Mouse (Mus musculus): ENCODE measurements around the gene 0610037L13Rik.

The 0610037L13Rik gene

DNA sequence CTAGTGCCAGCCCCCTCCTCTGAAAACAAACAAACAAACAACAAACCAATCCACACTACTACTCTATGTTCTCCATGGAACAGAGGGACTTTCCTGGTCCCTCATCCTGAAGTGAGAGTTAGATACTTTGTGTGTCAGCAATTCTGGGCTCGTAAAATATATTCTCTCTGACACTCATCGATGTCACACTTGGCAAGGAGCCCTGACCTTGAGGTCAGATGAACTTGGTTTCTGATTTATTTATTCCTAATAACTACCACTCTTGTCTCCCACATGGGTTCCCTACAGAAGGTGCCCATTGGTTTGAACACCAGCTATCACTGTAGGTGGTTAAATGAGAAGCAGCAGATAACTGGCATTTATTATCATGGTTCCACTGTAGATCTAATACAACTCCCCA is 30.7 kb downstream of the 0610037L13Rik start:
- no peak for DNase-seq (ENCODE audit: low spot score)

DNA sequence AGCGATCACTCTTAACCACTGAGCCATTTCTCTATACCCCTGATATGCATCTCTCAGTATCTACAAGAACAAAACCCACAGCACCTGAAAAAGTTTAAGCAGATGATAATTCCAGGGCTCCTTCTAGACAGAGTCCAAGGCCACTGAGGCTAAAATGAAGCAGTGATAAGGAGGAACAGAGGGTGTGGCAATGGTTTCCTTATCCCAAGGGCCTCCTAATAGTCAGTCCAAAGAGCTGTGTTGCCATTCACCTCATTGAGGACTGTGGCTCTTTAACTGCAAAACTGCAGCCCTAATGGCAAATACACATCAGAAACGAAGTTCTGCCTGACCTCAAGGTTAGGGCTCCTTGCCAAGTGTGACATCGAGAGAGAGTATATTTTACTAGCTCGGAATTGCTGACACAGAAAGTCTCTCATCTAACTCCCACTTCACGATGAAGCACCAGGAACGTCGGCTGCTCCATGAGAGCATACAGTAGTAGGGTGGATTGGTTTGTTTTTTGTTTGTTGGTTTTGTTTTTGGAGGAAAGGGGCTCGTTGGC is 31.6 kb downstream of the 0610037L13Rik start:
- DNase-seq (ENCODE audit: low spot score) = no peak

DNA sequence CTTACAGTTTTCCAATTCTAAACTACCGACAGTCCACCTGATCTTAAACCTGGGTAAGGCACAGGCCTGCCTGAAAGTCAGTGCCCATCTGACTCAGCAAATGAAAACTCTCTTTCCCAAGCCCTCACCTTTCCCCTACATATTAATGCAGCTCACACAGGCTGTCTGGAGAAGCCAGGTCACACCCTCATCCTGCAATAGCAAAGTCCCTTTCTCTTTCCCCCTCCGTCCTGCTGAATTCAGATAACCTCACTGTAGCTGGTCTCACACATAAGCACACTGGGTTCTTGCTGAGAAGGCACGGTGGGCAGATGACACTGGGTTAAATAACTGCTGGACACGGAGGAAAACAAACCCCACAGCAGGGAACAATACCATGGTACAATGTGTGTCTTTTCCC is 32.3 kb downstream of the 0610037L13Rik start:
- no peak for DNase-seq (ENCODE audit: low spot score)

DNA sequence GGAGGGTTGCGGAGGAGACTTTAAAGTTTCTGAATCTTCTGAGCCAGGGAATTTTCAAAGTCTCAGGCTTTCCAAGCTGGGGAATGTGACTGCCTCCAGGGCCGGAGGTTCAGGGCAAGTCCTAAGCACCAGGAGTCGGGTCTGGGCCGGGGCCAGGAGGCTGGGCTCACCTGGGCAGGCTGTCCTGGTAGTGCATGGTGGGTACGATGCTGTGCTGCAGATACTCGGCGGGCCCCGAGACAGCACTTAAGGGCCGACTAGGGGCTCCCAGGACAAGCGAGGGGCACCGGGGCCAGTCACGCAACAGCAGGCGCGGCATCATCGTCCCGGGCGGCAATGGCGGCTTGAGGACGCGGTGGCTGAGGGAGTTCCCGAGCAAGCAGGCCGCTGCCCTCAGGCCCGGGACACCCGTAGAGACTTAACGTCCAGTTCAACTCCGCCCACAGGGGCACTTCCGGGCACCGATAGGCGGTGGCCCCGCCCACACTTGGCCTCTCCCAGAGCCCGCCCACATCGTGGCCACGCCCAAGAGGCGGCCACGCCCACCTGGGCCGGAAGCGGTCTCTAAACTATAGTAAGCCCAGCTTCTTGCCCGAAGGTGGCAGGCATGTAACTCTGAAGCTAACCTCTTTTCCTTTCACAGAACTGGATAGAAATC is 33.7 kb downstream of the 0610037L13Rik start, which contains the start of gene Cpt2:
TSS of gene Cpt2 (minus strand) at position 466 of the 658 bp plus-strand sequence.
- DNase-seq (ENCODE audit: low spot score) = peak; percentile 59

DNA sequence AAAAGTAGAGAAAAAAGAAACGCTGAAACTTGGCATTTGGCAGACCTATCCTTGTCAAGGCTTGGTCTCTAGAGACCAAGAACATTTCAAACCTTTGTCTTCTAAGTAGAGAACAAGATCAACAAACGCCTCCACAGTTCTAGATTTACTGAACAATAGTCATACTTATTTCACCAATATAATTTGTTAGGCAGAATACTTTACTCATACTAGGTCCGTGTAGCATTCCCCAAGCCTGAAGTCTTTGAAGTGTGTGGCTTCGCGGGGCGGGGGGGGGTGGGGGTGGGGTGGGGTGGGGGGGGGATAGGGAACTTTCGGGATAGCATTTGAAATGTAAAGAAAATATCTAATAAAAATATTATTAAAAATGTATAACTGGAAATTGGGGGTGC is 34.2 kb downstream of the 0610037L13Rik start:
- no peak for DNase-seq (ENCODE audit: low spot score)

DNA sequence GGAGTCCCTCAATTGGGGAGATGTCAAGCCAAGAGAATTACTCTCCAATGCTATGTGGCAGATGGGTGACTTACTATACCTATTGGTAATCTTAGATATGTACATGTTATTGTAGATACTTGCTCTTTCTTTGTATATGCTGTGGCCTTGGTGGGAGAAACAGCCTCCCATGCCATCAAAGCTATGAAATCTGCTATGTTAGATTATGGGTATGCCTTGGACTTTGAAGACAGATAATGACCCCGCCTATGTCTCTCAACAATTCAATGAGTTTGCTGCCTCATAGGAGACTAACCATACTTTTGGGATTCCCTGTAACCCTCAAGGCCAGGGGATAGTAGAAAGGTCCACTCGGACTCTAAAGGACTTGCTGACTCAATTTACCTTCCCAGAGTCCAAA is 38.7 kb downstream of the 0610037L13Rik start:
- no peak for DNase-seq (ENCODE audit: low spot score)

DNA sequence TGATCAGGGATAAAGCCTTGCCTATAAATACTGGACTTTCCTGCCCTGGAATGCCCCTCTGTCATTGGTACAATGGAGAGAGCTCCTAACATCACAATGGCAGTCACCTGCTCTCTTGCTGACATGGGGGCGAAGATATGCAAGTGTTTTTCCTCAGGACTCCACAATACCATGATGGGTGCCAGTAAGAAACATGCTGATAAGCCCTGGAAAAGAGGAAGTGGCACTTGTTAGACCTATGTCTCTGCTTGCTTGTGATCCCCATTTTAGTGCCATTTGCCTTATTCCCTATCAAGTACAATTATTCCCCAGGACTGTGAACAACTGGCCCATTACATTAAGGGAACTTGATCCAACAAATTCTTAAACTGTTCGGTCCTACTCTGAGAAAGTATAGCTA is 39.1 kb downstream of the 0610037L13Rik start:
- DNase-seq (ENCODE audit: low spot score) = no peak

DNA sequence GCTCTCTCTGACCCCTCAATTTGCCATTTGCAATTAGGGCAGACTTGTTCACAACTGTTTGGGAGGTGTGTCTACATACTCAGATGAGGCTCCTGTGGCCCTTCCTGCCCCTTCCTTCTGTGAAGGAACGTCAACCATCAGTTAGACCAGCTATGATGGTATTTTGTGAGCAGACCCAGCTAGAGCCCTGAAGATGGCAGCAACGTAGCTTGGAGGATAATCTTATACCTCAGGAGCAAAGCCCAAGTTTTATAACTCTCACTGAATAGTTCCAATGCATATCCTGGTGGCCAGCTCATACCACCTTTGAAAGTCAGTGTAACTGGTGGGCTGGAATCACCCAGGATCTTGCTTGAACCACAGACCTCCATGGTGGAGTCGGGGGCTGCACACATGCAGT is 41.8 kb downstream of the 0610037L13Rik start:
- no peak for DNase-seq (ENCODE audit: low spot score)

DNA sequence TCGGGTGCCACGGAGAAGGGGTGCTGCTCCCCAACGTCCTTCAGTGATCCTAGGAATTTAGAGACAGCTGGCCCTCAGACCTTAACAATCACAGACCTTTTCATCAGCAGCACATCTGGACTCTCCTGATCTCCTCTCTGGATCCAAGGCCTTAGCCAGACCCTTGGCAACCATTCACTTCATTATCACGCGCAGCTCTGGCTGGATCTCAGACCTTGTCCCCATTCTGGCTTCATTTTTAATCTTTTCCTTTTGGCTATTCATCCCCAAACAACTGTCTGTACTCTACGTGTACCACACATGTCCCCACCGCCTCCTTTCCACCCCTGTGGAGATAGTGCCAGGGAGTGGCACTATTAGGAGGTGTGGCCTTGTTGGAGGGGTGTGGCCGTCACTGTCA is 43.6 kb downstream of the 0610037L13Rik start:
- no peak for DNase-seq (ENCODE audit: low spot score)

DNA sequence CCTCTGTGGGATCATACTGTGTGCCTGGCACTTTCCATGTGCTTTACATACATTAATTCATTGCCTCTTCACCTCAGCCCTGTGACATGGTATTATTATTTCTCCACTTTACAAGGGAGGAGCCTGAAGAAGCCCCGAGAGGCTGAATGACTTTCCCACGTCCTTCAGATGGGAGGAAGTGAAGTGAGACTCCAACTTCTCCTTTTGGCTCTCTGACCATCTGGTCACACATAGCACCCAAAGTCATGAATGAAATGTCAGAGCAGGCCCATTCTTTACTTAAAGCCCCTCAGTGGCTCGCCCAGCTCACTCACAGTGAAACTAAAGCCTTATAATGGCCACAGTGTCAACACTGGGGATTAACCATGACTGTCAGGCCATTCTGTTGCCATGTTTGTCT is 45.6 kb downstream of the 0610037L13Rik start:
- no peak for DNase-seq (ENCODE audit: low spot score)

DNA sequence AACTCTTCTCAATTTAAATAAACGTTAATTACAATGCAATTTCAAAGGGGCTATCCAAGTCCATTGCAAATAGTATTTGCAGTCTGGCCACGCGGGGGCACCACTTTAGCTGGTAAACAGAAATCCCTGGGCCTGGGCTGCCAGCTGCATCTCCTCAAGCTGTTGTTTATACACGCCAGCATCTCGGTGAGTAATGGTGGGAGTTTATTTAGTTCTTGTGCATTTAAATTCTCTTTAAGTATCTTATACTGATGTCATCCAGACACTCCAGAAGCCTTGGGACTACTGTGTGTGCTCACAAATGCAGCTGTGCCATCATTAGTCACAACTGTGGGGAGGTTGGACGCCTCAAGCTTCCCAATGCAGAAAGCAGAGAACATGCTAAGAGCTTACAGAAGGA is 47.7 kb downstream of the 0610037L13Rik start:
- peak; percentile 45 for DNase-seq (ENCODE audit: low spot score)

DNA sequence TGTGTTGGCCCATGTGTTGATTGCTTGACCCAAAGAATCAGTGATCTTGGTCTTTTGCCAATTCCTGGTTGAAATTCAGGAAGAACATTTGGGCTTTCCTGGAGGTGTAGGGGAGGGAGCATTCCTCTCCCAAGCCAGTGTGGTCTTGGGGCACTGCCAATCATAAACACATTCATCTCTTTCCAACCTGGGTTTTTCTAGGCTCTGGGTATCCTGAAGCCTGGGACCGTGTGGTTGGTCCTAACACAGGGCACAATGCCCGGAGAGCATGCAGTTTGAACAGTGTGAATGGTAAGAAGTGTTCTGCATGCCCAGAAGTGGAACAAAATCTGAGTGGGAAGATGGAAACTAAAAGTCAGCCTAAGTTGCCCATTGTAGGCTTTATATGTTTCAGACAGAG is 48.5 kb downstream of the 0610037L13Rik start:
- DNase-seq (ENCODE audit: low spot score) = no peak

DNA sequence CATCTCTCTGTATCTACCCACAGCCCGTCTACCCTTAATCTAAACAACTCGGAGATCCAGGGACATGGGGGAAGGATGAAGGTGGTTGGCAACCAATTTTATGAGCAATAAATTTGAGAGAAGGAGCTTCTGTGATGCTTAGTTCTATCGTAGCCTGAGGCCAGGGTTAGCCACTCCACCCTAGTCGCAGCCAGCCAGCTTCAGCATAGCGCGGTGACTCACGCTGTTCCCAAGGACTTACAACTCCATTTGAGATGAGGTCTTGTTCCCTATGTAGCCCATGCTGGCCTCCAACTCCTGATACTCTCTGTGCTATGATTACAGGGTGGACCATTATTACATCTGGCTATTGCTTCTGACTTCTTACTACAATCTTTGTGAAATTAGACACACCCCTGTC is 53.1 kb downstream of the 0610037L13Rik start:
- DNase-seq (ENCODE audit: low spot score) = no peak

DNA sequence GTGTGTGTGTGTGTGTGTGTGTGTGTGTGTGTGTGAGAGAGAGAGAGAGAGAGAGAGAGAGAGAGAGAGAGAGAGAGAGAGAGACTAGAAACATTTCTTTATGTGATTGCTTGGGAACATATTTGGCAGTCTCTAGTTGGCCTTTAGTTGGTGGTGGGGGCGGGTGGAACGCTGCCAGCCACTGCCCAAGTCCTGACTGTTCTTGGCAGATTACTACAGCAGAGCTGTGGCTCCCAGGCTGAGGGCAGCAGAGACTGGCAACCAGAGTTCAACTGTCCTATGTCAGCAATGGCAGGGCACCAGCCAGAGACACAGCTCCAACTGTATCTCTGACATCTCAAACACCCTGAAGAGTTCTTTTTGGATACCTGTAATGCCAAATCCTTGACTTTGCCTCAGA is 54.5 kb downstream of the 0610037L13Rik start:
- DNase-seq (ENCODE audit: low spot score) = no peak

All from layer of hippocampus, adult 9-10 months (tissue).